Mouse (Mus musculus) midbrain, embryonic 14.5 days (tissue): ENCODE measurements around the gene Gm595. TPM values are rescaled to one million over a fixed set of nuclear protein-coding genes. Genes with fewer than 3 reads are reported as not detected.

Experiments used
- ATAC-seq: fragments of 200-750 bp; cut with Nextera tagmentation; 2 replicates; pipeline ENCODE4 v1.8.0; 2017; ENCODE audit warnings: moderate number of reproducible peaks, moderate library complexity; ENCODE audit not compliant: low FRiP score, low TSS enrichment
- DNase-seq: peaks from one replicate; pipeline ENCODE4 v3.0.0-alpha.2; 2015
- H3K27ac ChIP-seq: fragments of 300-500 bp; sonication (generic); replicated peaks from 2 replicates; pipeline ENCODE4 v1.5.1; 2014; ENCODE audit warnings: mild to moderate bottlenecking, low read depth, low read length, moderate library complexity
- H3K27me3 ChIP-seq: fragments of 300-500 bp; sonication (generic); 2 replicates; pipeline ENCODE4 v1.6.1; 2014; ENCODE audit warnings: low read length, control low read depth, mixed read lengths; ENCODE audit not compliant: control insufficient read depth, insufficient read depth
- H3K36me3 ChIP-seq: fragments of 300-500 bp; sonication (generic); 2 replicates; pipeline ENCODE4 v1.6.1; 2014; ENCODE audit warnings: low read length, control low read depth; ENCODE audit not compliant: control insufficient read depth, insufficient read depth
- H3K4me1 ChIP-seq: fragments of 300-500 bp; sonication (generic); 2 replicates; pipeline ENCODE4 v1.6.1; 2014; ENCODE audit warnings: mild to moderate bottlenecking, antibody characterized with exemption, low read length, control low read depth; ENCODE audit not compliant: control insufficient read depth, insufficient read depth
- H3K4me2 ChIP-seq: fragments of 300-500 bp; sonication (generic); 2 replicates; pipeline ENCODE4 v1.6.1; 2014; ENCODE audit warnings: mild to moderate bottlenecking, low read length, moderate library complexity
- H3K4me3 ChIP-seq: fragments of 300-500 bp; sonication (generic); replicated peaks from 2 replicates; pipeline ENCODE4 v1.5.1; 2014; ENCODE audit warnings: low read depth, low read length
- H3K9ac ChIP-seq: fragments of 300-500 bp; sonication (generic); replicated peaks from 2 replicates; pipeline ENCODE4 v1.6.1; 2014; ENCODE audit warnings: mild to moderate bottlenecking, low read length, moderate library complexity
- H3K9me3 ChIP-seq: fragments of 300-500 bp; sonication (generic); 2 replicates; pipeline ENCODE4 v1.6.1; 2016; ENCODE audit warnings: low read length, control low read depth, mixed read lengths; ENCODE audit not compliant: control insufficient read depth
- WGBS: fragments of 180-500 bp; shearing (Covaris S2); extraction: QIAGEN DNeasy Blood & Tissue Kit; methylation state at CpG from one replicate; pipeline ENCODE4 v1.1.7; 2014; 5-methylcytosine and 5-hydroxymethylcytosine counted together
- polyA plus RNA-seq: library from polyadenylated mRNA; unstranded; fragments of >200 nt; fragmentation: Nextera tagmentation; extraction: Ambion mirVana; gene quantifications from 2 replicates; pipeline ENCODE4 v1.2.1, GENCODE M21; 2014

Gm595 gene
- polyA plus RNA-seq = not detected in 2 replicates

GRCm38 (mm10) chrX:48877613-48878012 lies at the start of gene Gm595:
Gene Gm595 (minus strand): TSS chrX:48877713.
- 89% methylated on average over 13 of the region's 13 CpGs for WGBS
- ATAC-seq (no peak), DNase-seq (no peak)
- Histone ChIP-seq H3K27ac (no peak within 1 kb of the TSS), H3K4me3 (no peak within 1 kb of the TSS), H3K9ac (no peak within 1 kb of the TSS), H3K4me2 (no peak within 1 kb of the TSS), H3K36me3 (no peaks in the 10 kb centered on the region), H3K9me3 (no peaks in the 10 kb centered on the region), H3K4me1 (no peaks in the 10 kb centered on the region), H3K27me3 (no peaks in the 10 kb centered on the region)

DNA sequence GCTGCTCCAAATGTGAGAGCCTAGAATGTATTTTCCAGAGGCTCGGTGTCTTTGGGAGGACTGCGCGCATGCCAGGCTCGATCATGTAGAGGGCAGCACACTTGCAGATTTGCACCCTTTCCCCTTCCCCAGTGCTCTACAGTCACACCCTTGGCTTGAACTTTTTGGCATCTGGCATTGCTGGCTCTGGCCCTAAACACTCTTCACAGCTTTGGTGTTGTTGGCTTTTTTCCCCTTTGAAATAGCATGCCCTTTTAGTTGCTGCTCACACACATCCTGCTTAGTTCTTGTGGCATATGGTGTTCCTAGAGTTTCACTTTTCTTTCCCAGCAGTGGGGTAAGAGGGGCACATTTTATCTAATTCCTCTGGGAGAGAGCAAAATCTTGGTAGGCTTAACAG lies 30.9 kb upstream of the Gm595 start:
- no peak for DNase-seq
- no peak overlapping the region for H3K27ac ChIP-seq
- no peak overlapping the region for H3K4me3 ChIP-seq
- H3K9me3 ChIP-seq = no peaks in the 10 kb centered on the region
- H3K4me2 ChIP-seq = no peak overlapping the region
- WGBS = 87% methylated on average over 4 of the region's 4 CpGs
- H3K27me3 ChIP-seq = no peaks in the 10 kb centered on the region
- ATAC-seq = no peak
- no peaks in the 10 kb centered on the region for H3K4me1 ChIP-seq
- no peak overlapping the region for H3K9ac ChIP-seq
- H3K36me3 ChIP-seq = no peaks in the 10 kb centered on the region

DNA sequence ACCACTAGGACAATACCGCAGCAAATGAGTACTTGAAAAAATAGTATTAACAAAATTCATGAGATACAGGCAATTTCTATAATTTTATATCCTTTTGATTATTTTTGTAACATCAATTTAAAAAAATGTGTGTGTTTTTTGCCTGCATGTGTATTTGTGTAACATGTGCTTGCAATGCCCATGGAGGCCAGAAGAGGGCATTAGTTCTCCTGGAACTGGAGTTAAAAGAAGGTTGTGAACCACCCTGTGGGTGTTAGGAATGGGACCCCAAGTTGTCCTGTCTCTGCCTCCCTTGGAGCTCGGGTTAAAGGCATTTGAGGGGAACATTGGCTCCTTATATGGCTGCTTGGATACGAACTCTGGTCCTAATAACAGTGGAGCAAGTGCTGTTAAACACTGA lies 26.2 kb upstream of the Gm595 start:
- no peaks in the 10 kb centered on the region for H3K9me3 ChIP-seq
- H3K4me2 ChIP-seq = no peak overlapping the region
- no peaks in the 10 kb centered on the region for H3K4me1 ChIP-seq
- DNase-seq (no peak), ATAC-seq (no peak)
- no peak overlapping the region for H3K9ac ChIP-seq
- H3K36me3 ChIP-seq = no peaks in the 10 kb centered on the region
- no peak overlapping the region for H3K4me3 ChIP-seq
- no peak overlapping the region for H3K27ac ChIP-seq
- H3K27me3 ChIP-seq = no peaks in the 10 kb centered on the region
- 76% methylated on average over 3 of the region's 3 CpGs for WGBS

DNA sequence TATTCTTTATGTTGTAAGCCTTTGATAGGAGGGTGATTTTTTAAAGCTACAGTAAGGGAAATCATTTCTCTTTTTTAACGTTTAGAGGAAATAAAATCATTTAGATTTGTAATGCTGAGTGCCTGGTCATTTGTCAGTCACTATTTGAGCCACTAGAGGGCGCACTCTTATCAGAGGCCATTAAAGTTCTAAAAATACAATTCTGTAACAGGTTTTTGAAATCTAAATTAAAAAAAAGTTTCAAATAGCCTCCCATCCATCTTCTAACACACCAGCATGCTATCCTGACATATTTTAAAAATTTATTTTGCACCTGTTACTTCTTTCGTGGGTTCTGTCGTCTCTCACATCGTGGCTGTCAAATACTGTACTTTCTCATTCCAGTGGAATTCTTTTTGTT lies 22.0 kb upstream of the Gm595 start:
- DNase-seq (peak; percentile 68), ATAC-seq (no peak)
- Histone ChIP-seq H3K27ac (no peak overlapping the region), H3K27me3 (no peaks in the 10 kb centered on the region), H3K9ac (no peak overlapping the region), H3K4me2 (no peak overlapping the region), H3K4me3 (no peak overlapping the region), H3K36me3 (no peaks in the 10 kb centered on the region), H3K9me3 (no peaks in the 10 kb centered on the region), H3K4me1 (no peaks in the 10 kb centered on the region)
- 48% methylated on average over 5 of the region's 5 CpGs for WGBS

GRCm38 (mm10) chrX:48896803-48897202 lies 19.3 kb upstream of the Gm595 start:
- no peak overlapping the region for H3K4me3 ChIP-seq
- no peak overlapping the region for H3K4me2 ChIP-seq
- DNase-seq = no peak
- no peak overlapping the region for H3K9ac ChIP-seq
- 51% methylated on average over 6 of the region's 6 CpGs for WGBS
- H3K27me3 ChIP-seq = no peaks in the 10 kb centered on the region
- H3K9me3 ChIP-seq = no peaks in the 10 kb centered on the region
- ATAC-seq = no peak
- no peak overlapping the region for H3K27ac ChIP-seq
- no peaks in the 10 kb centered on the region for H3K4me1 ChIP-seq
- H3K36me3 ChIP-seq = no peaks in the 10 kb centered on the region

- no peak overlapping the region for H3K27ac ChIP-seq
- H3K9ac ChIP-seq = no peak overlapping the region
- no peak overlapping the region for H3K4me2 ChIP-seq
- DNase-seq (no peak), ATAC-seq (no peak)
- no peaks in the 10 kb centered on the region for H3K27me3 ChIP-seq
- H3K4me3 ChIP-seq = no peak overlapping the region
- H3K4me1 ChIP-seq = no peaks in the 10 kb centered on the region
- no peaks in the 10 kb centered on the region for H3K9me3 ChIP-seq
- H3K36me3 ChIP-seq = no peaks in the 10 kb centered on the region
- 76% methylated on average over 3 of the region's 3 CpGs for WGBS
Observed at GRCm38 (mm10) chrX:48893946-48894345, 16.4 kb upstream of the Gm595 start.

DNA sequence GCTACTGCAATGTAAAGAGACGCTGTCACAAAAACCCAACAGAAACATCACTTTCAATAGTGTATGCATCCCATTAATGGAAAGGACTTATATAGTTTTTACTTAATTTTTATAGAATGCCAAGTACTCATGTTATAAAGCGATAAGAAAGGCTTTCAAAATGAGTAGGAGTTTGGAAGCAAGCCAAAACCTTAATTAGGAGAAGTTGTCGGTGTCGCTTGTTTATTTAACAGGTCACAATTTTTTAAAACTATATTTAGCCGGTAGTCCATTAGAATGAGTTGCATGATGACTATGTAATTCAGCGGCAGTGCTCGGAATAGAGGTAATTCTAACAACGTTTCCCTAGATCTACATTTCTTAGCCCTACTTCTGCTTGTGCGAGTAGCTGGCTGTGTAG lies 12.7 kb upstream of the Gm595 start:
- Histone ChIP-seq H3K9me3 (no peaks in the 10 kb centered on the region), H3K4me2 (no peak overlapping the region), H3K4me1 (no peaks in the 10 kb centered on the region), H3K27ac (no peak overlapping the region), H3K36me3 (no peaks in the 10 kb centered on the region), H3K9ac (no peak overlapping the region), H3K4me3 (no peak overlapping the region), H3K27me3 (no peaks in the 10 kb centered on the region)
- ATAC-seq (no peak), DNase-seq (no peak)
- WGBS = 90% methylated on average over 9 of the region's 9 CpGs

- ATAC-seq = no peak
- WGBS = 86% methylated on average over 5 of the region's 5 CpGs
- Histone ChIP-seq H3K36me3 (no peaks in the 10 kb centered on the region), H3K9ac (no peak overlapping the region), H3K4me3 (no peak overlapping the region), H3K27ac (no peak overlapping the region), H3K4me1 (no peaks in the 10 kb centered on the region), H3K9me3 (no peaks in the 10 kb centered on the region), H3K27me3 (no peaks in the 10 kb centered on the region), H3K4me2 (no peak overlapping the region)
- DNase-seq = no peak
Observed at GRCm38 (mm10) chrX:48884615-48885014, 7.1 kb upstream of the Gm595 start.
